Mouse (Mus musculus): Measurements from ENCODE around the gene Foxn3.
A peak's percentile ranks its signal among the peaks of the same experiment; 100 is the strongest.
"Not testable (repeated sequence)": the region's sequence is repeated elsewhere in the genome, so short reads cannot be mapped to it uniquely, and the experiment has no call there.

Gene Foxn3

GRCm38 (mm10) chr12:99221087-99221846, 342.1 kb downstream of the Foxn3 start:
- no peak for DNase-seq (ENCODE audit: low spot score in 2 of 2)

GRCm38 (mm10) chr12:99220333-99220732, 343.0 kb downstream of the Foxn3 start:
- DNase-seq (ENCODE audit: low spot score in 2 of 2), result peak in 1 of 2 experiments; percentile 47

DNA sequence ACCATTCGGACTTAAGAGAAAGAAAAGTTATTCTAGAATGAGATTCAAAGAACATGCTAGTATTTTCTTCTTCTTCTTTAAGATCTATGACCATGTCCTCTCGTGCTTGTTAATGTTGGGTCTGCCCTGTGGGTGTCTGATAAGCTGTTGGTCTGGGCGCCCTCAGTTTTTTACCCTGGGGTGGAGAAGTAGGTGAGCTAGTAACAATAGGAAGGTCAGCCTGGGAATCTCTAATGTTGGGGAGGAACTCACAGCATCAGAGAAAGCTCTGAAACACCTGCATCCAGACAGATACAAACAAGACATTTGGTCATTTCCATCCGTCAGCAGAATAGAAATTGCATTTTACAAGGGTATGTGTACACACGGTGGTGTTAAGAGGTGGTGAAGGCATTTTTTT, 343.6 kb downstream of the Foxn3 start:
- no peak for DNase-seq (ENCODE audit: low spot score in 2 of 2)

- no peak for DNase-seq (ENCODE audit: low spot score in 2 of 2)
These were observed 346.2 kb downstream of the Foxn3 start for GRCm38 (mm10) chr12:99217145-99217698.

DNA sequence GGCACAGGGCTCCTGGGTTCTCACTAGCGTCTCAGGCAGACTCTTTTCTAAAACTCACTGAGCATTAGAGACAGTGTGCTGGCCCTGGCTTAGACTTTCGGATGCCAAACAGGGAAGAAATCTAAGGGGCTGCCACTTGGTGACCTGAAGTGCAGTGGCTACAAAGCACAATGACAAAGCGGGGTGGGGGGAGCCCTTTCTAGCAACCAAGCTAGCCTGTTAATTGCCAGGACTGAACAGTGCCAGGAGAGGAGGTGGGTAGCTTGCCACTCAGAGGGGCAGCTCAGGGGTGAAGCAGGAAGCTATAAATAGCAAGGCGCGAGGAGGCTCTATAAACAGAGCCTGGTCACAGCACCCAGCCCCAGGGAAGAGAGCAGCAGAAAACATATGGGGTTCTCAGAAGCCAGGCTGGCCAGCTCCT, 347.0 kb downstream of the Foxn3 start:
- no peak for DNase-seq (ENCODE audit: low spot score in 2 of 2)

- no peak for DNase-seq (ENCODE audit: low spot score in 2 of 2)
These were observed 347.7 kb downstream of the Foxn3 start for GRCm38 (mm10) chr12:99215521-99216255.

DNA sequence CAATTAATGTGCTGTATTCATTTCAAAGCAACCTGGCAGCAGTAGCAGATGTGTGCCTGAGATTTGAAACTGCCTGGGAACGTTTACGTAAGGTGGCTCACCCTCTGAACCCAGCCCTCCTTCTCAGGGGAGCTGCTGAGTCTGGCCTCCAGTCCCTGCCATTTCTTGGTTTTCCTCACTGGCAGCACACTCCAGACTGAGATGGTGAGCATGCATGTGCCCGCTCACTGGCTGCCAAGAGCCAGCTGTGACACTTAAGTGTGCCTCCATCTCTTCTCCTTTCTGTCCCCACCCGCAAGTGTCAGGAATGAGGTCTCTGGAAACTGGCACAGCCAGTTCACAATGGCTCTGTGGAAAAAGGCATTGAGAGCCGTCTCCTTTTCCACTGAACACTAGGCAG, 349.3 kb downstream of the Foxn3 start:
- DNase-seq (ENCODE audit: low spot score in 2 of 2), result no peak

GRCm38 (mm10) chr12:99213218-99213617, 350.2 kb downstream of the Foxn3 start:
- no peak for DNase-seq (ENCODE audit: low spot score in 2 of 2)

DNA sequence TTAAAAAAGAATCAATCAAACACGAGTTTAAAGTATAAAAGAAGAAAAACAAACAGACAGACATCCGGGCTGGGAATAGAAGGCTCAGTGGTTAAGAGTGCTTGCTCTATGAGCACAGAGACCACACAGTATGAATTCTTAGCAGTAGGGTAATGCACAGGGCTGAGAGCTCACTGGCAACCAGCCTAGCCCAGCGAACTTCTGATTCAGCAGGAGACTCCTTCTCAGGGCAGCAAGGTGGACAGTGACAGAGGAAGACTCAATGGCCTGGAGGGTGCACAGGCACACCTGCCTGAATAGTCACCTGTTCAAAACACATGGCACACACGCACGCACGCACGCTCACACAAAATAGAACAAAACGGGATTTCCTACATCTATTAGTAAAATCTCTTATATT, 353.6 kb downstream of the Foxn3 start:
- no peak for DNase-seq (ENCODE audit: low spot score in 2 of 2)

GRCm38 (mm10) chr12:99208251-99208650, 355.1 kb downstream of the Foxn3 start:
- DNase-seq (ENCODE audit: low spot score in 2 of 2), result no peak

DNA sequence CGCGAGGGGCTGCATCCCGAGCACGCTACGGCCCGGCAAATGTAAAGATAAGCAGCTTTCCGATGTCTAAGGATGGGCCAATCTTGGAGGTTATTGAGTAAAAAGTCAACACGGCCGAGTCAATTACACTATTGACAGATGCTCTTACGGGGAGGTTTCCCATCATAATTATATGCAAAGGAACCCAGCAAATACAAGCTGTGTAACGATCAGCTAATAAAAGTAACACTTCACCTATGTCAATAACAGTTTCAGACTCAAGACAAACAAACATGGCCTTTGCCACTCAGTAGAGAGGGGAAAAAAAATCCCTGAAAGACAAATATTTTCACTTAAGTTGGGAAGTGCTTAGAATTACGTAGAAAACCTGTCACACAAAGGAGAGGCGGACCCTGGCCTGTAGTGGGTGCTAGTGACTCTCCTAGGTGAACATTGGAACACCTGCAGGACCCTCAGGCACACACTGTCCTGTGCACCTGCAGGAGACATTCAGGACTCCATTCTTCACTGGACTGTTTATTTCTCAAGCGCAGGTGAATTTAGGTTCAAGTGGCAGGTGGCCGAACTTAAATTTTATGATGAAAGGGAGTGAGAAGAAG, 356.3 kb downstream of the Foxn3 start:
- no peak for DNase-seq (ENCODE audit: low spot score in 2 of 2)

- no peak for DNase-seq (ENCODE audit: low spot score in 2 of 2)
These were observed 357.6 kb downstream of the Foxn3 start for GRCm38 (mm10) chr12:99205734-99206133.

DNA sequence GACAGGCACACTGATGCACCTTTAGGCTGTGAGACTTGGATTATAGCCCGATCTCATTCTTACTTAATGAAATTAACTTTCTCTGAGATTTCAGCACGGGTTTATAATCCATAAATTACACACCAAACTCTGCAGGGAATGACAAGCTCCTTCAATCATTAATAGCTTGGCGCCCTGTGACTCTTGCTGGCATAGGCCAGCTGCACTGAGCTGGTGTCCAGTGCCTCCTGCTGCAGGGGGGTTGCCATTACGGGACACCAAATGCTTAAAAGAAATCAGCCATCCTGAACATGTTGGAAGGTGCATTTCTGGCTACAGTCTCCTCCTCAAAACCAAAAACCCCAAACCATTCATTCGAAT, 364.3 kb downstream of the Foxn3 start:
- DNase-seq (ENCODE audit: low spot score in 2 of 2), result no peak

- no peak for DNase-seq (ENCODE audit: low spot score in 2 of 2)
These were observed 364.8 kb downstream of the Foxn3 start for GRCm38 (mm10) chr12:99198428-99199123.

DNA sequence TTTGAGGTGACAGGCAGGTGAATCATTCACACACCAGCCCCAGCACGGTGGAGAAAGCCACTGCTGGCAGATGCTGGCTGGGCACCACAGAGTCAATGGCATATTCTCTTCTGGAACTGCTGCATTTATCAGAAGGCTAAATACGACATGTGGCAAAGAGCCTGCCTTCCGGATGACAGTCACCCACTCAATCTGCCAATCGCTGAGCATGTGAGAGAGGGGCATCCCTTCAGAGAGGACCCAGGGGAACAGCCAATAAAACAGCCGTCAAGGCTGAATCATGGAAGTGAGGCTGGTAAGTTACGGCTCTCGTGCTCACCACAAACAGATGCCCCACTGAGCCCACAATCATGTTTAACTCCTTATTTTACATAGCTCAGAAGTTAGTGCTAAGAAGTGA, 366.4 kb downstream of the Foxn3 start:
- no peak for DNase-seq (ENCODE audit: low spot score in 2 of 2)

DNA sequence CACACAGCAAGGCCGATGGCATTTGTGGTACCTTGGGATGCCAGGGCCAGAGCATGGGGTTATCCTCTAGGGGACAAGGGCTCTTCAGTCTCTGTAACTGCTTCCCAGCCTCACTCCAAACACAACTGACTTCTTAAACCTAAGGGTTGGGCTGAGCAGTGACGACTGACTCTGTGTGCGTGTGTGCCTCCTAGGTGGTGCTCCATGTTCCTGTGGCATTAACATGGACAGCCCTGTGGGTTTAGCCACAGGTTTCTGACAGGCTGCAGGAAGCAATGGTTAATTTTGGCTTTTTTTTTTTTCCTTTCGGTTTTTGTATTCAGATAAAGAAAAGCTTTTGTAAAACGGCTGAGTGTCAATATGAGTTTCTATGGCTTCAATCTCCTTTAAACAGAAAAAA, 367.7 kb downstream of the Foxn3 start:
- no peak for DNase-seq (ENCODE audit: low spot score in 2 of 2)

GRCm38 (mm10) chr12:99194120-99194519, 369.3 kb downstream of the Foxn3 start:
- DNase-seq (ENCODE audit: low spot score in 2 of 2), result not testable (repeated sequence)

DNA sequence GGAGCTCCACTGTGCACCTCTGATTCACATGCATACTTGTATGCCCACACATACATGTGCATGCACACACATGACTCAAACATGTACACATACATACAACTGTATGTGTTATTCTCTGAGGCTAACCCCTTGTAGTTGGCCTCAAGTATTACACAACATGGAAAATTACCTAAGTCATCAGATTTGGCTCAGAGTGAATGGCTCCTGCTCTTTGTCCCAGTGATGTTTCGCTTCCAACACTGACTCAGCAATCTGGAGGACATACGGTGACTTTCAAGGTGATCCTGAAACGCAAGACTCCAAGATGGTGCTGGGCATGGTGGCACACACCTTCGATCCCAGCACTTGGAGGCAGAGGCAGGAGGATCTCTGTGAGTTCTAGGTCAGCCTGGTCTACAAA, 375.7 kb downstream of the Foxn3 start:
- no peak for DNase-seq (ENCODE audit: low spot score in 2 of 2)

DNA sequence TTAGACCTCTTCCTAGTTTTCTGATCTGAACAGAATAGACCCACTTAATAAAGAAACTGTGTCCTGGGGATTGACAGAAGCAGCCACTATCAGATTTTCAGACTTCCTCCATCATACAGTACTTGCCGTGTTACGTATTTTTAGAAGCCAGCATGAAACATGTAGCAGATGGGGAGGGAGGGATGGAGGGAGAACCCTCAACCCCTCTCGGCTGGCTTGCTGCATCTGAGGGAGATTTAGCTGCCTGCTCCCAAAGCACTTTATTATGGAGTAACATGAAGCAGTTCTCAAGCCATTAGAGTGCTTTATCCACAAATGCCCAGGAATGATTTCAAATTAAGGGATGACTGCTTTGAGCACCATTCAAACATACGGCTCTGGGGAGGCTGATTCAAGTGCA, 377.1 kb downstream of the Foxn3 start:
- DNase-seq (ENCODE audit: low spot score in 2 of 2), result no peak

DNA sequence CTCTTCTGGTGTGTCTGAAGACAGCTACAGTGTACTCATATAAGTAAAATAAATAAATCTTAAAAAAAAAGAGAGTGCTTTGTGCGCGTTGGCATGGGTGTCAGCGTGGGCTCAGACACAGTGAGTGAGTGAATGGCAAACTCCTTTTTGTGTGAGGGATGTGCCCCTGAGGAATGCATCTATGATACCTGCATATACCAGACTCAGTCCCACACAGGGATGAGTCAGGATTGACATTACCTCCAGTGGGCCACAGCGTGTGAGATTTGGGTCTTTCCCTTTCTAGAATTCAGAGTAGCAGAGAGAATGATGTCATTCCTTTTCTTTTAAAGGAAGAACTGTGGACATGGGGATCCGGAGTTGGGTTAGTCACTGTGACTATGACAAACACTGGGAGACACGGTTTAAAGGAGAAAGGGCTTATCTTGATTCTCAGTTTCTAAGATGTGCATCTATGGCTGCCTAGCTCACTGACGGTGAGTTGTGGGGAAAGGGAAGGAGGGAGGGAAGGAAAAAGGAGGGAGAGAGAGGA, 380.1 kb downstream of the Foxn3 start:
- DNase-seq (ENCODE audit: low spot score in 2 of 2), result no peak

DNA sequence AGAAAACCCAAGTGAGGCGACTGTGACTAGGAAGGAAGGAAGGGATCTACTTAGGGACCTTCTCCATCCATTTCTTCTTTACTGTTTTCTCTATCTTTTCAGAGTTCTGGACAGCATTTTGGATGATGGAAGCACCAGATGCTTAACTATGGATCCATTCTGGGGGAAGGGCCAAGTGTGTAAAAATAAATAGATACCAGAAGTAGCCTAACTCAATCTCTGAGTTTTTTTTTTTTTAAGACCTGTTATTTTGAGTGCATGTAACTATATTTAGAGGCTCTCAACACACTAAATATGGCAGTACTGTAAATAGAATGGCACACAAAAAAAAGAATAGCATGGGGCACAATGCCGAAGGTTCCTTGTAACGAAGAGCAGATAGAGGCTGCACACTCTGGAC, 381.0 kb downstream of the Foxn3 start:
- no peak for DNase-seq (ENCODE audit: low spot score in 2 of 2)
